Mouse (Mus musculus): ENCODE results near the gene Nelfcd. TPM values are rescaled to one million over a fixed set of nuclear protein-coding genes. Genes with fewer than 3 reads are reported as not detected.
A peak's percentile ranks its signal among the peaks of the same experiment; 100 is the strongest.

Nelfcd gene
- polyA plus RNA-seq, 1 experiment from 2014 or later, result 108 TPM

DNA sequence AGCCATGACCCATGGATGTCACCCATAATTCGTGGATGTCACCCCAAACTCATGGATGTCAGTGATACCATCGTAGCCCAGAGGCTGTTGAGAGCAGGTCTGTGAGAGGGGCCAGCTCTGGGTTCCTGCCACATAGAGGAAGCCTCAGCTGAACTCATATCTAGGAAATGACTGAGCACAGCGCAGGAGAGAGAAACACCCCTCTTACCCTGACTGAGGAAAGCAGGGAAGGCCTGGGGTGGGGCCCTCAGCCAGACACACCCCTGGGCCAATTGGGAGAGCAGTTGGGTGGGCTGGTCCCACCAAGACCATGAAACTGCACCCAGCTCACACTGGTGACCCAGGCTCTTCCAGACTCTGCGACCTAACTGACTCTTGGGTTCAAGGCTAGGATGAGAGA lies 34.7 kb downstream of the Nelfcd start, which contains the start of gene Tubb1:
Gene Tubb1, plus strand, starts transcription at position 343 of the 400 bp plus-strand sequence.
- no peaks in the 10 kb centered on the region for H3K4me1 ChIP-seq (ENCODE audit: control insufficient read depth, insufficient read depth, low read length)
- ATAC-seq, result no peak
- H3K9me3 ChIP-seq (replicated peaks; ENCODE audit: control insufficient read depth, low read length, poor library complexity, severe bottlenecking), result no peaks in the 10 kb centered on the region
- no peak within 1 kb of the TSS for H3K4me2 ChIP-seq (ENCODE audit: low read length)
- H3K27ac ChIP-seq (ENCODE audit: low read length), result no peak within 1 kb of the TSS
- H3K27me3 ChIP-seq (ENCODE audit: control insufficient read depth, insufficient read depth, low read depth, low read length), result no peaks in the 10 kb centered on the region
- no peaks in the 10 kb centered on the region for H3K36me3 ChIP-seq (ENCODE audit: control insufficient read depth, insufficient read depth, low read length)
- no peak within 1 kb of the TSS for H3K9ac ChIP-seq (ENCODE audit: low read depth, low read length)
- H3K4me3 ChIP-seq (ENCODE audit: low read depth, low read length), result no peak within 1 kb of the TSS
- 84% methylated on average over 4 of the region's 4 CpGs for WGBS

DNA sequence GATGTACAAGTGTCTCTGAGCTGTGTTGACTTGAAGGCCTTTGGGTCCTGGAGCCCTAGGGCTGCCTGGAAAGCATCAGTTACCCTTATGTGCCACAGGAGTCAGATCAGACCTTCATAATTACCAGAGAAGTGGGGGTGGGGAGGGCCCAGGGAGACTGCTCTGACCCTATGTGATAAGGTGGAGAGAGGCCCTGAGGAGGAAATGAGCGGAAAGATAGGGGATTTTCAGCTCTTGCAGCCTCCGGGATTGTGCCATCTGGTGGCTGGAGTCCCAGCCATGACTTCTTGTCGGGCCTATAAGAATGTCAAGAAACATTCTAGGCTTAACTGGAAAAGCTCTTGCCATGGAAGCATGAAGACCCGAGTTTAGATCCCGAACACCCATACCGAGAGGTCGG lies 38.1 kb downstream of the Nelfcd start:
- no peak for ATAC-seq
- 83% methylated on average over 7 of the region's 7 CpGs for WGBS
- no peaks in the 10 kb centered on the region for H3K9me3 ChIP-seq (replicated peaks; ENCODE audit: control insufficient read depth, low read length, poor library complexity, severe bottlenecking)
- H3K4me3 ChIP-seq (ENCODE audit: low read depth, low read length), result no peak overlapping the region
- H3K4me1 ChIP-seq (ENCODE audit: control insufficient read depth, insufficient read depth, low read length), result no peaks in the 10 kb centered on the region
- no peak overlapping the region for H3K4me2 ChIP-seq (ENCODE audit: low read length)
- H3K9ac ChIP-seq (ENCODE audit: low read depth, low read length), result no peak overlapping the region
- no peaks in the 10 kb centered on the region for H3K27me3 ChIP-seq (ENCODE audit: control insufficient read depth, insufficient read depth, low read depth, low read length)
- H3K36me3 ChIP-seq (ENCODE audit: control insufficient read depth, insufficient read depth, low read length), result no peaks in the 10 kb centered on the region
- H3K27ac ChIP-seq (ENCODE audit: low read length), result no peak overlapping the region

DNA sequence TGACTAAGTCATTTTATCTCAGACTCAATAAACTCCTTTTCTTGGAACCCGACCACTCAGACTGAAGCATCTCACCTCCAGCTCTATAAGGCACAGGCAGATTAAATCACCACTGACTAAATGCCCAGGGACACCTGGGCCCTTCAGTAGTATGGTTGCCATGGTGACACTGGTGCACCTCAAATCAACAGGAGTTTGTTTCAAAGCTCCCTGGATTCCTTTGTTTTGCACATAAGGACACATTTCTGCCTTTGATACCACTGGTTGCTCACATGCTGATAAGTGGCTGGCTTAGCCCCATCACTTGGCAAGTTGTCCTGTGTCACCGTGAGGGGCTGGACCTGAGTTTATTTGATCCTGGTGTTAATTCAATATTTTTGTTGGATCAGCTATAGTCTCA lies 43.8 kb downstream of the Nelfcd start:
- ATAC-seq, result no peak
- H3K36me3 ChIP-seq (ENCODE audit: control insufficient read depth, insufficient read depth, low read length), result peaks cover 13% of the 10 kb centered on the region; the same call in 1 of the 2 replicates
- WGBS, result 41% methylated on average over 2 of the region's 2 CpGs
- no peak overlapping the region for H3K9ac ChIP-seq (ENCODE audit: low read depth, low read length)
- H3K4me1 ChIP-seq (ENCODE audit: control insufficient read depth, insufficient read depth, low read length), result peaks cover 7% of the 10 kb centered on the region
- H3K4me2 ChIP-seq (ENCODE audit: low read length), result no peak overlapping the region
- H3K9me3 ChIP-seq (replicated peaks; ENCODE audit: control insufficient read depth, low read length, poor library complexity, severe bottlenecking), result no peaks in the 10 kb centered on the region
- H3K27me3 ChIP-seq (ENCODE audit: control insufficient read depth, insufficient read depth, low read depth, low read length), result no peaks in the 10 kb centered on the region
- no peak overlapping the region for H3K27ac ChIP-seq (ENCODE audit: low read length)
- no peak overlapping the region for H3K4me3 ChIP-seq (ENCODE audit: low read depth, low read length)

DNA sequence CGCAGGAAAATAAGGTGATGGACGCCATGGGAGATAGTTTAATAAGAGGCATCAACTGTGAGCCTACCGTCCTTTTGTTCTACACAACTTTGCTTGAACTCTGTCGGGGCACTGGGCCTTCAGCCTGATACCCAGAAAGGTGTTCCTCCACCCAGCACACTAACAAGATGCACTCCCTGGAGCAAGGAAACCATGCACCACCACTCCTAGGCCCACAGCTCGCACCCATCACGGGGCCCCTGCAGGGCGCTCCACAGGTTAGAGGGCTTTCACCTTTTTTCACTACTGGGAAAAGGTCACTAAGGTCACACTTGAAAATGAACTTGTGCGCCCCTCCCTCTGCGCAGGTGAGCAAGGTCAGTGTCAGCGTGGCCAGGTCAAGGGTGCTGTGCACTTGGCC lies 47.8 kb downstream of the Nelfcd start:
- peak overlapping the region; percentile 70 for H3K4me2 ChIP-seq (ENCODE audit: low read length)
- WGBS, result 35% methylated on average over 10 of the region's 10 CpGs
- peak overlapping the region; percentile 87 for H3K9ac ChIP-seq (ENCODE audit: low read depth, low read length)
- peak overlapping the region; percentile 80 for H3K27ac ChIP-seq (ENCODE audit: low read length)
- peaks cover 18% of the 10 kb centered on the region for H3K36me3 ChIP-seq (ENCODE audit: control insufficient read depth, insufficient read depth, low read length)
- H3K4me3 ChIP-seq (ENCODE audit: low read depth, low read length), result peak overlapping the region; percentile 79
- peaks cover 7% of the 10 kb centered on the region for H3K4me1 ChIP-seq (ENCODE audit: control insufficient read depth, insufficient read depth, low read length)
- no peaks in the 10 kb centered on the region for H3K27me3 ChIP-seq (ENCODE audit: control insufficient read depth, insufficient read depth, low read depth, low read length)
- ATAC-seq, result peak; percentile 52
- no peaks in the 10 kb centered on the region for H3K9me3 ChIP-seq (replicated peaks; ENCODE audit: control insufficient read depth, low read length, poor library complexity, severe bottlenecking)

DNA sequence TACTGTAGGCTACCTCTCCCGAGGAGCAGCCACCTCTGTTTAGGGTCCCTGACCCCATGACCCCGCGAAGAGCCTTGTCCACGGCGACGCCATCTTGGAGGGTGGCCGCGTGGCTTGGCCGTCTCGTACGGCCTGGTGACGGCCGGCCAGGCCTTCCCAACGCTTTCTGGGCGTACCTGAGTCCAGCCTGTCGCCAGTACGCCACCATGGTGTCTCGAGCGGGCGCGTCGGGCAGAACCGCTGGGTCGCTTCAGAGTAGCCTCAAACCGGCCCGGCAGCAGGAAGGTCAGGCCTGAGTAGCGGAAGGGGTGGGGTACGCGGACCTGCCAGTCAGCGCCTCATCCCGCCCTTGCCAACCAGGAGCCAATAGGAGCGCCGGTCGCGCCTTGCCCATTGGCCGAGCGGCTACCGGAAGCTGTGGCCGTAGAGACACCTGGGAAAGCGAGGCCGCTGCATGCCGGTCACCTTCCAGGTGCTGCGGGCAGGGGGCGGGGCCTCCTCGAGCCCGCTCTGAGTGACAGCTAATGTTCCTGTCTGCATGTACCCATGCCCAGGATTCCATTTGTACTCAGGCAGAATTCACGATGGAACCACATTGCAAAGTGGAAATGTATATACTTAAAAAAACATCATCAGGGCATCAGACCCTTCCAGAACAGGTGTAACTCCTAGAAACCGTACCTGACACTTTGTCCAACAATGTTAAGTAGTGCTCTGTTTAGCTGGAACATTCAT lies 48.4 kb downstream of the Nelfcd start, which contains the start of gene Atp5e:
Gene Atp5e, minus strand, starts transcription at position 317 of the 735 bp plus-strand sequence.
- 2% methylated on average over 48 of the region's 48 CpGs for WGBS
- ATAC-seq, result peak; percentile 100
- H3K4me2 ChIP-seq (ENCODE audit: low read length), result peak within 1 kb of the TSS; percentile 70
- H3K27me3 ChIP-seq (ENCODE audit: control insufficient read depth, insufficient read depth, low read depth, low read length), result no peaks in the 10 kb centered on the region
- H3K4me3 ChIP-seq (ENCODE audit: low read depth, low read length), result peak within 1 kb of the TSS; percentile 79
- peaks cover 7% of the 10 kb centered on the region for H3K4me1 ChIP-seq (ENCODE audit: control insufficient read depth, insufficient read depth, low read length)
- no peaks in the 10 kb centered on the region for H3K9me3 ChIP-seq (replicated peaks; ENCODE audit: control insufficient read depth, low read length, poor library complexity, severe bottlenecking)
- peak within 1 kb of the TSS; percentile 80 for H3K27ac ChIP-seq (ENCODE audit: low read length)
- peaks cover 18% of the 10 kb centered on the region for H3K36me3 ChIP-seq (ENCODE audit: control insufficient read depth, insufficient read depth, low read length)
- H3K9ac ChIP-seq (ENCODE audit: low read depth, low read length), result peak within 1 kb of the TSS; percentile 87

DNA sequence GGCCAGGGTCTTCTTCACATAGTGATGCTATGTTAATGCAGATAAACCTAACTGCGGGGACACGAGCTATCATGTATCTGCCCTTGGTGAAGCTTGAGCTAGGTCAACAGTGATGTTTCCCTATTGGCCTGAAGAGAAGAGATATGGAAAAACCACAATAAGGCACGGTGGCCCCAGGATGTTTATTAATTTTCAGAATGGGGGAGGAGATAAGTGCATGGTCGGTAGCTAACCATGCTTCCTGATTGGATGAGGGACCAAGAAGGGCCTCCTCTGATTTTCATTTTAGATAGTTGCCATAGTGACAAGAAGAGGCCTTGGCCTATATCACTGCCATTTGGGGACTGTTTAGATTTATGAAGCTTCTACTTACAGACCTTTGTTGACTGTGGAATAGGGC lies 54.7 kb downstream of the Nelfcd start:
- no peak for ATAC-seq
- H3K36me3 ChIP-seq (ENCODE audit: control insufficient read depth, insufficient read depth, low read length), result peaks cover 4% of the 10 kb centered on the region; the same call in 1 of the 2 replicates
- H3K9me3 ChIP-seq (replicated peaks; ENCODE audit: control insufficient read depth, low read length, poor library complexity, severe bottlenecking), result no peaks in the 10 kb centered on the region
- H3K27ac ChIP-seq (ENCODE audit: low read length), result no peak overlapping the region
- H3K27me3 ChIP-seq (ENCODE audit: control insufficient read depth, insufficient read depth, low read depth, low read length), result no peaks in the 10 kb centered on the region
- no peak overlapping the region for H3K4me3 ChIP-seq (ENCODE audit: low read depth, low read length)
- H3K4me1 ChIP-seq (ENCODE audit: control insufficient read depth, insufficient read depth, low read length), result peaks cover 6% of the 10 kb centered on the region; the same call in 1 of the 2 replicates
- WGBS, result 89% methylated on average over 4 of the region's 4 CpGs
- no peak overlapping the region for H3K9ac ChIP-seq (ENCODE audit: low read depth, low read length)
- no peak overlapping the region for H3K4me2 ChIP-seq (ENCODE audit: low read length)

DNA sequence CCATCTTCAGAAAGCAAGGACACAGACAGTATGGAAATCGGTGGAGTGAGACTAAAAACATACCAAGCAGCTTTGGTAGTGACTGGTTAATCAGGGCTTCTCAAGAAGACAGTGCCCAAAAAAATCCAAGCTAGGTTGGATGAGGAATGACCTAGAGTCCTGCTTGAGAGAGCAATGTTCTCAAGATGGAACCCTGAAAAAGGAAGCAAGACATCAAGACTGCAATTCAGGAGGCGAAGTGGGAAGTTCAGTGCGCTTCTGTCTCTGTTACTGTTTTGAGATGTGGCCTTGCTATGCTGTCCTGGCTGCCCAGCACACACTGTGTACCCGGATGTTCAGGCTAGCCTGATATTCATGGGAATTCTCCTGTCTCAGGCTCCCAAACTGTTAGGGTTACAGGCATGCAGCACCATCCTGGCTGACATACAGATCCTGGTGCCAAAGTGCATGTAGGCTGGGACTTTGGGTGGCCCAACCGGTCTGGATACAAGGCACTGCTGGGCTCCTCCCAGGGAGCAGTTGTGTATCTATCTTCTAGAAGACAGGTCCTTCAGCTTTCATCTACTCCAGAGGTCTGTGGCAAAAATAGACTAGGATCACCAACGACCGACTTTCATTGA lies 55.3 kb downstream of the Nelfcd start:
- H3K4me3 ChIP-seq (ENCODE audit: low read depth, low read length), result no peak overlapping the region
- no peaks in the 10 kb centered on the region for H3K27me3 ChIP-seq (ENCODE audit: control insufficient read depth, insufficient read depth, low read depth, low read length)
- peaks cover 4% of the 10 kb centered on the region; the same call in 1 of the 2 replicates for H3K36me3 ChIP-seq (ENCODE audit: control insufficient read depth, insufficient read depth, low read length)
- H3K27ac ChIP-seq (ENCODE audit: low read length), result no peak overlapping the region
- no peak for ATAC-seq
- 97% methylated on average over 7 of the region's 7 CpGs for WGBS
- H3K4me2 ChIP-seq (ENCODE audit: low read length), result no peak overlapping the region
- peaks cover 6% of the 10 kb centered on the region; the same call in 1 of the 2 replicates for H3K4me1 ChIP-seq (ENCODE audit: control insufficient read depth, insufficient read depth, low read length)
- no peak overlapping the region for H3K9ac ChIP-seq (ENCODE audit: low read depth, low read length)
- H3K9me3 ChIP-seq (replicated peaks; ENCODE audit: control insufficient read depth, low read length, poor library complexity, severe bottlenecking), result no peaks in the 10 kb centered on the region

DNA sequence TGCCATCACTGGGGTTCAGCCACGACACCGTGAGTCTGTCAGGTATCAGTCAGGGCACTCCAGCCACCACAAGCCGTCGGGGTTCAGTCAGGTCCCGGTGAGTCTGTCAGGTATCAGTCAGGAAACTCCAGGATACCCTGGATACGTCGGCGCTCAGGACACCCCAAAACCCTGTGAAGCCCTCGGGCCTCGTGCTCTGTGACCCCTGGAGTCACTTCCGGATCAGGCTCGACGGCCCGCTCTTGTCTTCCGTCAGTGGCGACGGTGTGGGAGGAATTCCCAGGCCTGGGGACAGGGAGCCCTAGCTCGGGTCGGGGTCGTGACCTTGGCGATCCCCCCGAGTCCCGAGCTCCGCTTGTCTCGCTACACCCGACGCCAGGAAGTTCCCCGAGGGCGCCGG lies 56.8 kb downstream of the Nelfcd start:
- Histone ChIP-seq H3K4me3 (ENCODE audit: low read depth, low read length) (peak overlapping the region; percentile 83), H3K9me3 (replicated peaks; ENCODE audit: control insufficient read depth, low read length, poor library complexity, severe bottlenecking) (no peaks in the 10 kb centered on the region), H3K4me2 (ENCODE audit: low read length) (peak overlapping the region; percentile 82), H3K27me3 (ENCODE audit: control insufficient read depth, insufficient read depth, low read depth, low read length) (no peaks in the 10 kb centered on the region), H3K9ac (ENCODE audit: low read depth, low read length) (peak overlapping the region; percentile 78), H3K36me3 (ENCODE audit: control insufficient read depth, insufficient read depth, low read length) (no peaks in the 10 kb centered on the region), H3K27ac (ENCODE audit: low read length) (no peak overlapping the region; the same call in 1 of the 2 replicates), H3K4me1 (ENCODE audit: control insufficient read depth, insufficient read depth, low read length) (peaks cover 6% of the 10 kb centered on the region; the same call in 1 of the 2 replicates)
- 8% methylated on average over 28 of the region's 30 CpGs for WGBS
- peak; percentile 53 for ATAC-seq
